Mouse (Mus musculus): ENCODE results near the gene Coro2a.

GRCm38 (mm10) chr4:46572616-46573015 lies 29.4 kb downstream of the Coro2a start:
- TF ChIP-seq CTCF (IDR thresholded peaks at IDR 0.05; ENCODE audit: extremely low read depth, insufficient read depth, insufficient read length, insufficient replicate concordance), result no peak
- TF ChIP-seq POLR2A (IDR thresholded peaks at IDR 0.05; ENCODE audit: low read depth, low read length), result no peak
